Mouse (Mus musculus): ENCODE results near the gene Tmbim4. TPM values are rescaled to one million over a fixed set of nuclear protein-coding genes. Genes with fewer than 3 reads are reported as not detected.

The Tmbim4 gene
- polyA plus RNA-seq (2016; fragmentation: Nextera tagmentation; extraction: Ambion mirVana), result 73.2 and 74.8 TPM in 2 replicates

- Histone ChIP-seq H3K4me3 (peak within 1 kb of the TSS; percentile 52), H3K9ac (replicated peaks) (peak within 1 kb of the TSS; percentile 32; the same call in 1 of the 2 replicates), H3K27ac (replicated peaks) (no peak within 1 kb of the TSS), H3K36me3 (no peaks in the 10 kb centered on the region), H3K9me3 (no peaks in the 10 kb centered on the region), H3K4me1 (peaks cover 10% of the 10 kb centered on the region), H3K4me2 (replicated peaks) (peak within 1 kb of the TSS; percentile 81), H3K27me3 (peaks cover 36% of the 10 kb centered on the region)
- peak; percentile 78 for ATAC-seq (ENCODE audit: low FRiP score, low read depth)
- WGBS, result 1% methylated on average over 62 of the region's 65 CpGs
Observed at GRCm38 (mm10) chr10:120201131-120201921, at the start of gene Tmbim4. Gene Tmbim4 (plus strand): TSS chr10:120201590.

GRCm38 (mm10) chr10:120151672-120152071 lies 49.7 kb upstream of the Tmbim4 start:
- Histone ChIP-seq H3K4me3 (no peak overlapping the region), H3K9ac (replicated peaks) (no peak overlapping the region), H3K4me2 (replicated peaks) (no peak overlapping the region), H3K27ac (replicated peaks) (no peak overlapping the region), H3K9me3 (no peaks in the 10 kb centered on the region), H3K36me3 (no peaks in the 10 kb centered on the region), H3K4me1 (no peaks in the 10 kb centered on the region), H3K27me3 (no peaks in the 10 kb centered on the region)
- ATAC-seq (ENCODE audit: low FRiP score, low read depth), result no peak
- WGBS, result 92% methylated on average over 7 of the region's 7 CpGs

- Histone ChIP-seq H3K4me2 (replicated peaks) (no peak overlapping the region), H3K9me3 (no peaks in the 10 kb centered on the region), H3K27ac (replicated peaks) (no peak overlapping the region), H3K4me3 (no peak overlapping the region), H3K36me3 (no peaks in the 10 kb centered on the region), H3K27me3 (no peaks in the 10 kb centered on the region), H3K4me1 (no peaks in the 10 kb centered on the region), H3K9ac (replicated peaks) (no peak overlapping the region)
- no peak for ATAC-seq (ENCODE audit: low FRiP score, low read depth)
- WGBS, result 92% methylated on average over 2 of the region's 2 CpGs
Observed at GRCm38 (mm10) chr10:120153911-120154310, 47.5 kb upstream of the Tmbim4 start.

GRCm38 (mm10) chr10:120160533-120160932 lies 40.9 kb upstream of the Tmbim4 start:
- ATAC-seq (ENCODE audit: low FRiP score, low read depth), result no peak
- no peaks in the 10 kb centered on the region for H3K9me3 ChIP-seq
- WGBS, result 89% methylated on average over 9 of the region's 9 CpGs
- no peak overlapping the region for H3K9ac ChIP-seq (replicated peaks)
- H3K27me3 ChIP-seq, result no peaks in the 10 kb centered on the region
- H3K4me3 ChIP-seq, result no peak overlapping the region
- H3K4me1 ChIP-seq, result peaks cover 6% of the 10 kb centered on the region; the same call in 1 of the 2 replicates
- no peak overlapping the region for H3K4me2 ChIP-seq (replicated peaks)
- no peaks in the 10 kb centered on the region for H3K36me3 ChIP-seq
- H3K27ac ChIP-seq (replicated peaks), result no peak overlapping the region

- Histone ChIP-seq H3K9me3 (no peaks in the 10 kb centered on the region), H3K36me3 (no peaks in the 10 kb centered on the region), H3K4me3 (no peak overlapping the region), H3K4me1 (peaks cover 7% of the 10 kb centered on the region; the same call in 1 of the 2 replicates), H3K27me3 (no peaks in the 10 kb centered on the region), H3K27ac (replicated peaks) (no peak overlapping the region), H3K9ac (replicated peaks) (no peak overlapping the region), H3K4me2 (replicated peaks) (no peak overlapping the region)
- no peak for ATAC-seq (ENCODE audit: low FRiP score, low read depth)
- 88% methylated on average over 10 of the region's 10 CpGs for WGBS
Observed at GRCm38 (mm10) chr10:120162840-120163239, 38.5 kb upstream of the Tmbim4 start.

GRCm38 (mm10) chr10:120163490-120163889 lies 37.9 kb upstream of the Tmbim4 start:
- Histone ChIP-seq H3K4me1 (peaks cover 7% of the 10 kb centered on the region; the same call in 1 of the 2 replicates), H3K4me3 (no peak overlapping the region), H3K9ac (replicated peaks) (no peak overlapping the region), H3K27ac (replicated peaks) (no peak overlapping the region), H3K4me2 (replicated peaks) (no peak overlapping the region), H3K27me3 (no peaks in the 10 kb centered on the region), H3K36me3 (no peaks in the 10 kb centered on the region), H3K9me3 (no peaks in the 10 kb centered on the region)
- 95% methylated on average over 7 of the region's 7 CpGs for WGBS
- ATAC-seq (ENCODE audit: low FRiP score, low read depth), result no peak

- H3K4me1 ChIP-seq, result peaks cover 7% of the 10 kb centered on the region; the same call in 1 of the 2 replicates
- no peak for ATAC-seq (ENCODE audit: low FRiP score, low read depth)
- H3K27me3 ChIP-seq, result no peaks in the 10 kb centered on the region
- H3K9ac ChIP-seq (replicated peaks), result no peak overlapping the region
- no peak overlapping the region for H3K4me3 ChIP-seq
- H3K4me2 ChIP-seq (replicated peaks), result no peak overlapping the region
- no peaks in the 10 kb centered on the region for H3K9me3 ChIP-seq
- WGBS, result 85% methylated on average over 19 of the region's 19 CpGs
- no peaks in the 10 kb centered on the region for H3K36me3 ChIP-seq
- no peak overlapping the region for H3K27ac ChIP-seq (replicated peaks)
Observed at GRCm38 (mm10) chr10:120164931-120165792, 36.2 kb upstream of the Tmbim4 start.

GRCm38 (mm10) chr10:120165793-120166503 lies 35.4 kb upstream of the Tmbim4 start:
- H3K9ac ChIP-seq (replicated peaks), result no peak overlapping the region
- H3K27me3 ChIP-seq, result no peaks in the 10 kb centered on the region
- no peak overlapping the region for H3K4me3 ChIP-seq
- no peak overlapping the region for H3K4me2 ChIP-seq (replicated peaks)
- peaks cover 7% of the 10 kb centered on the region for H3K4me1 ChIP-seq
- ATAC-seq (ENCODE audit: low FRiP score, low read depth), result no peak
- H3K9me3 ChIP-seq, result no peaks in the 10 kb centered on the region
- H3K36me3 ChIP-seq, result no peaks in the 10 kb centered on the region
- WGBS, result 89% methylated on average over 17 of the region's 17 CpGs
- H3K27ac ChIP-seq (replicated peaks), result no peak overlapping the region

- WGBS, result 90% methylated on average over 1 of the region's 1 CpGs
- ATAC-seq (ENCODE audit: low FRiP score, low read depth), result no peak
Observed at GRCm38 (mm10) chr10:120168070-120168469, 33.3 kb upstream of the Tmbim4 start.

GRCm38 (mm10) chr10:120169064-120169463 lies 32.3 kb upstream of the Tmbim4 start:
- Histone ChIP-seq H3K4me1 (peaks cover 13% of the 10 kb centered on the region), H3K27ac (replicated peaks) (no peak overlapping the region), H3K9me3 (no peaks in the 10 kb centered on the region), H3K36me3 (no peaks in the 10 kb centered on the region), H3K4me2 (replicated peaks) (no peak overlapping the region), H3K9ac (replicated peaks) (no peak overlapping the region), H3K4me3 (no peak overlapping the region), H3K27me3 (no peaks in the 10 kb centered on the region)
- WGBS, result 59% methylated on average over 10 of the region's 10 CpGs
- ATAC-seq (ENCODE audit: low FRiP score, low read depth), result no peak

More at GRCm38 (mm10) chr10:120168070-120168469, 33.3 kb upstream of the Tmbim4 start:
- no peak overlapping the region for H3K4me3 ChIP-seq
- H3K4me2 ChIP-seq (replicated peaks), result no peak overlapping the region
- H3K27me3 ChIP-seq, result no peaks in the 10 kb centered on the region
- no peak overlapping the region for H3K27ac ChIP-seq (replicated peaks)
- no peaks in the 10 kb centered on the region for H3K9me3 ChIP-seq
- no peak overlapping the region for H3K9ac ChIP-seq (replicated peaks)
- no peaks in the 10 kb centered on the region for H3K36me3 ChIP-seq
- H3K4me1 ChIP-seq, result peaks cover 13% of the 10 kb centered on the region

- no peak for ATAC-seq (ENCODE audit: low FRiP score, low read depth)
- Histone ChIP-seq H3K36me3 (no peaks in the 10 kb centered on the region), H3K4me3 (no peak overlapping the region), H3K4me1 (peaks cover 12% of the 10 kb centered on the region), H3K9me3 (no peaks in the 10 kb centered on the region), H3K27me3 (no peaks in the 10 kb centered on the region), H3K27ac (replicated peaks) (no peak overlapping the region), H3K9ac (replicated peaks) (no peak overlapping the region), H3K4me2 (replicated peaks) (no peak overlapping the region)
- 64% methylated on average over 5 of the region's 5 CpGs for WGBS
Observed at GRCm38 (mm10) chr10:120169841-120170240, 31.5 kb upstream of the Tmbim4 start.

All from midbrain, embryonic 12.5 days (tissue).